21 mouse cellular contexts compared by ENCODE assay signal in genomic region chr10:119199864-119200263, GRCm38 (mm10).
"Had no signal": no experiment of that assay in that cellular context is flagged by ENCODE, and none has a peak within 500 bp of the region (broad histone marks: within the 10 kb centered on the region; RNA-seq: fewer than 3 reads in every experiment).

No protein-coding gene starts in this region.

- H3K27ac ChIP-seq: lung, embryonic 15.5 days; macrophage; midbrain, embryonic 13.5 days; midbrain, embryonic 15.5 days; neural tube, embryonic 13.5 days; neural tube, embryonic 15.5 days; stomach, embryonic 15.5 days; stomach, postnatal 0 days had no signal

- H3K4me1 ChIP-seq: lung, embryonic 15.5 days; midbrain, embryonic 13.5 days; midbrain, embryonic 15.5 days; neural tube, embryonic 13.5 days; neural tube, embryonic 15.5 days had no signal

- H3K4me3 ChIP-seq: lung, embryonic 15.5 days; megakaryocyte, embryonic 14.5 days; midbrain, embryonic 13.5 days; midbrain, embryonic 15.5 days; neural tube, embryonic 13.5 days; neural tube, embryonic 15.5 days; stomach, embryonic 15.5 days had no signal

- DNase-seq: liver, postnatal 0 days; lung, adult 2 months; lung, postnatal 14 days; lung, postnatal 36 days; retina, postnatal 1 day; right cerebral cortex, adult 18-20 months; right cerebral cortex, postnatal 25 days; right cerebral cortex, postnatal 4 days; thymus, adult 2 months; thymus, postnatal 25 days; thymus, postnatal 4 days had no signal

- H3K27me3 ChIP-seq: lung, embryonic 15.5 days; megakaryocyte, embryonic 14.5 days; midbrain, embryonic 13.5 days; midbrain, embryonic 15.5 days; neural tube, embryonic 13.5 days; neural tube, embryonic 15.5 days; stomach, embryonic 15.5 days had no signal

- H3K9me3 ChIP-seq: lung, embryonic 15.5 days; midbrain, embryonic 13.5 days; midbrain, embryonic 15.5 days; neural tube, embryonic 13.5 days; neural tube, embryonic 15.5 days; stomach, embryonic 15.5 days had no signal

- H3K9ac ChIP-seq: liver, postnatal 0 days; lung, embryonic 15.5 days; midbrain, embryonic 13.5 days; midbrain, embryonic 15.5 days; neural tube, embryonic 13.5 days; neural tube, embryonic 15.5 days; stomach, embryonic 15.5 days had no signal

- ATAC-seq: liver, postnatal 0 days; lung, postnatal 0 days; midbrain, embryonic 13.5 days; midbrain, embryonic 15.5 days had no signal
